Mouse (Mus musculus): ENCODE results near the gene R3hdml.

GRCm38 (mm10) chr2:163452738-163453137, 39.4 kb upstream of the R3hdml start:
- TF ChIP-seq CTCF (IDR thresholded peaks at IDR 0.05; ENCODE audit: borderline replicate concordance, insufficient read depth, low read length) (no peak), POLR2A (IDR thresholded peaks at IDR 0.05; ENCODE audit: low read depth, low read length) (no peak)
